Mouse (Mus musculus): Measurements from ENCODE around the gene Tbx6.

- TF ChIP-seq GATA1 (IDR thresholded peaks at IDR 0.05; ENCODE audit: borderline replicate concordance, low read length) (no peak), FLI1 (IDR thresholded peaks at IDR 0.05; ENCODE audit: low read length) (no peak)
Observed at GRCm38 (mm10) chr7:126785056-126785455, 3.8 kb downstream of the Tbx6 start.

Measured in megakaryocyte, embryonic 14.5 days (primary cell).